Comparison of ENCODE assay signal across 8 mouse cellular contexts in genomic region chr1:134092852-134093770, GRCm38 (mm10). TPM values are rescaled to one million over a fixed set of nuclear protein-coding genes. Genes with fewer than 3 reads are reported as not detected.
DNase-seq lines count a peak whose midpoint lies in the region; ATAC-seq and TF ChIP-seq lines count a peak whose summit lies in the region.

No protein-coding gene starts in this region.

- DNase-seq in 3134 (ENCODE audit: extremely low read depth, insufficient read length, low spot score) = peak; percentile 97
- DNase-seq in adrenal gland, postnatal 25 days = peak; percentile 96
- DNase-seq in heart, adult 2 months = peak; percentile 97 to 98
- DNase-seq in kidney, adult 8-10 months = peak; percentile 91
- peak; percentile 88 to 90 for DNase-seq in spleen, adult 18-20 months

- H3K9ac ChIP-seq in embryonic facial prominence, embryonic 12.5 days = peak overlapping the region; percentile 59
- H3K9ac ChIP-seq in heart, adult 2 months (ENCODE audit: low read depth, low read length) = peak overlapping the region; percentile 65
- H3K9ac ChIP-seq in limb, embryonic 13.5 days = peak overlapping the region; percentile 68
- H3K9ac ChIP-seq in midbrain, embryonic 15.5 days = peak overlapping the region; percentile 45

- peak overlapping the region; percentile 47 for H3K4me3 ChIP-seq in embryonic facial prominence, embryonic 12.5 days
- H3K4me3 ChIP-seq in heart, adult 2 months = peak overlapping the region; percentile 43
- H3K4me3 ChIP-seq in limb, embryonic 13.5 days = peak overlapping the region; percentile 50
- H3K4me3 ChIP-seq in midbrain, embryonic 15.5 days = peak overlapping the region; percentile 43

- TF ChIP-seq POLR2A in heart, adult 2 months (IDR thresholded peaks at IDR 0.05; ENCODE audit: insufficient read depth, low read depth, low read length) = peak; percentile 57

- peak overlapping the region; percentile 83 for H3K27ac ChIP-seq in embryonic facial prominence, embryonic 12.5 days
- H3K27ac ChIP-seq in heart, adult 2 months = peak overlapping the region; percentile 98
- peak overlapping the region; percentile 83 for H3K27ac ChIP-seq in limb, embryonic 13.5 days
- peak overlapping the region; percentile 75 for H3K27ac ChIP-seq in midbrain, embryonic 15.5 days

- peak; percentile 85 for ATAC-seq in embryonic facial prominence, embryonic 12.5 days (ENCODE audit: insufficient number of reproducible peaks, insufficient read depth, low FRiP score, low TSS enrichment)
- ATAC-seq in limb, embryonic 13.5 days (ENCODE audit: low FRiP score, low read depth) = peak; percentile 93
- peak; percentile 81 for ATAC-seq in midbrain, embryonic 15.5 days (replicated peaks)

- H3K4me1 ChIP-seq in embryonic facial prominence, embryonic 12.5 days = peaks cover 21% of the 10 kb centered on the region
- peaks cover 42% of the 10 kb centered on the region for H3K4me1 ChIP-seq in heart, adult 2 months (ENCODE audit: control insufficient read depth, insufficient read depth, low read length)
- peaks cover 46% of the 10 kb centered on the region for H3K4me1 ChIP-seq in limb, embryonic 13.5 days
- peaks cover 24% of the 10 kb centered on the region for H3K4me1 ChIP-seq in midbrain, embryonic 15.5 days

- H3K4me2 ChIP-seq in embryonic facial prominence, embryonic 12.5 days (replicated peaks) = peak overlapping the region; percentile 71
- H3K4me2 ChIP-seq in limb, embryonic 13.5 days (replicated peaks) = peak overlapping the region; percentile 88
- peak overlapping the region; percentile 71 for H3K4me2 ChIP-seq in midbrain, embryonic 15.5 days

- peak; percentile 93 for TF ChIP-seq EP300 in heart, adult 2 months (IDR thresholded peaks at IDR 0.05; ENCODE audit: insufficient read depth, low read depth, low read length)

- TF ChIP-seq CTCF in heart, adult 2 months (IDR thresholded peaks at IDR 0.05) = no peak

- no peaks in the 10 kb centered on the region for H3K36me3 ChIP-seq in embryonic facial prominence, embryonic 12.5 days
- no peaks in the 10 kb centered on the region for H3K36me3 ChIP-seq in heart, adult 2 months (ENCODE audit: control insufficient read depth, insufficient read depth, low read length)
- no peaks in the 10 kb centered on the region for H3K36me3 ChIP-seq in limb, embryonic 13.5 days
- no peaks in the 10 kb centered on the region for H3K36me3 ChIP-seq in midbrain, embryonic 15.5 days (replicated peaks)

- H3K9me3 ChIP-seq in embryonic facial prominence, embryonic 12.5 days = no peaks in the 10 kb centered on the region
- H3K9me3 ChIP-seq in limb, embryonic 13.5 days = no peaks in the 10 kb centered on the region
- no peaks in the 10 kb centered on the region for H3K9me3 ChIP-seq in midbrain, embryonic 15.5 days

- intact Hi-C loops in heart, adult 2 months (cut with DNase I) = loop anchor here (1.0 kb wide), 1 partner anchor 12 kb away; no protein-coding TSS in a partner anchor

- H3K79me2 ChIP-seq in heart, adult 2 months (replicated peaks; ENCODE audit: control insufficient read depth, insufficient read depth, low read length) = no peaks in the 10 kb centered on the region

- H3K27me3 ChIP-seq in embryonic facial prominence, embryonic 12.5 days = no peaks in the 10 kb centered on the region
- no peaks in the 10 kb centered on the region for H3K27me3 ChIP-seq in heart, adult 2 months (ENCODE audit: control insufficient read depth, insufficient read depth, low read length)
- no peaks in the 10 kb centered on the region for H3K27me3 ChIP-seq in limb, embryonic 13.5 days
- H3K27me3 ChIP-seq in midbrain, embryonic 15.5 days (replicated peaks) = no peaks in the 10 kb centered on the region

- 3% methylated on average over 43 of the region's 43 CpGs for WGBS in embryonic facial prominence, embryonic 12.5 days
- WGBS in heart, adult 2 months = under 1% methylated on average over 43 of the region's 43 CpGs
- WGBS in limb, embryonic 13.5 days = 2% methylated on average over 43 of the region's 43 CpGs
- WGBS in midbrain, embryonic 15.5 days = 3% methylated on average over 43 of the region's 43 CpGs

RNA-seq across cellular contexts. Expression of gene Btg2, which starts 14.2 kb away (rescaled TPM):
- total RNA-seq in adrenal gland, postnatal 25 days (2021) = 17.8 and 18.1 TPM in 2 replicates
- polyA plus RNA-seq in embryonic facial prominence, embryonic 12.5 days (2016; fragmentation: Nextera tagmentation; extraction: Ambion mirVana) = 34.2 and 37.5 TPM in 2 replicates
- total RNA-seq in heart, adult 2 months (2021) = 10 to 100 TPM; 29.9 to 31.0 TPM
- 33.5 and 35.9 TPM in 2 replicates for polyA plus RNA-seq in heart, adult 2 months (2012; rRNA removed)
- 27.1 and 28.2 TPM in 2 replicates for polyA plus RNA-seq in limb, embryonic 13.5 days (2015; fragmentation: Nextera tagmentation; extraction: Ambion mirVana)
- 37.2 and 42.2 TPM in 2 replicates for polyA plus RNA-seq in midbrain, embryonic 15.5 days (2015; fragmentation: Nextera tagmentation; extraction: Ambion mirVana)

RNA-seq across cellular contexts. Expression of gene Chit1, which starts 17.9 kb away (rescaled TPM):
- total RNA-seq in adrenal gland, postnatal 25 days (2021) = not detected in 2 replicates
- not detected in 2 replicates for polyA plus RNA-seq in embryonic facial prominence, embryonic 12.5 days (2016; fragmentation: Nextera tagmentation; extraction: Ambion mirVana)
- not detected for total RNA-seq in heart, adult 2 months (2021)
- polyA plus RNA-seq in heart, adult 2 months (2012; rRNA removed) = 0.16 TPM in 1 of 2 replicates, not detected in the other
- polyA plus RNA-seq in limb, embryonic 13.5 days (2015; fragmentation: Nextera tagmentation; extraction: Ambion mirVana) = 0.17 and 0.26 TPM in 2 replicates
- 0.09 and 0.10 TPM in 2 replicates for polyA plus RNA-seq in midbrain, embryonic 15.5 days (2015; fragmentation: Nextera tagmentation; extraction: Ambion mirVana)

RNA-seq across cellular contexts. Expression of gene Fmod, which starts 56.1 kb away (rescaled TPM):
- total RNA-seq in adrenal gland, postnatal 25 days (2021) = 4.7 and 5.0 TPM in 2 replicates
- 6.2 and 7.2 TPM in 2 replicates for polyA plus RNA-seq in embryonic facial prominence, embryonic 12.5 days (2016; fragmentation: Nextera tagmentation; extraction: Ambion mirVana)
- total RNA-seq in heart, adult 2 months (2021) = 1 to 10 TPM; 9.3 to 9.4 TPM
- polyA plus RNA-seq in heart, adult 2 months (2012; rRNA removed) = 14.5 and 17.0 TPM in 2 replicates
- polyA plus RNA-seq in limb, embryonic 13.5 days (2015; fragmentation: Nextera tagmentation; extraction: Ambion mirVana) = 42.1 and 48.5 TPM in 2 replicates
- 15.2 and 21.1 TPM in 2 replicates for polyA plus RNA-seq in midbrain, embryonic 15.5 days (2015; fragmentation: Nextera tagmentation; extraction: Ambion mirVana)

Comparison
In these comparisons a context has a peak if more than half of its experiments do, and no peak if none do; other contexts are left out.
1. Peak in every context shown above with its lines: DNase-seq, ATAC-seq, H3K4me3 ChIP-seq and H3K27ac ChIP-seq.